Comparison of ENCODE assay signal across 10 mouse cellular contexts in the genomic region with DNA sequence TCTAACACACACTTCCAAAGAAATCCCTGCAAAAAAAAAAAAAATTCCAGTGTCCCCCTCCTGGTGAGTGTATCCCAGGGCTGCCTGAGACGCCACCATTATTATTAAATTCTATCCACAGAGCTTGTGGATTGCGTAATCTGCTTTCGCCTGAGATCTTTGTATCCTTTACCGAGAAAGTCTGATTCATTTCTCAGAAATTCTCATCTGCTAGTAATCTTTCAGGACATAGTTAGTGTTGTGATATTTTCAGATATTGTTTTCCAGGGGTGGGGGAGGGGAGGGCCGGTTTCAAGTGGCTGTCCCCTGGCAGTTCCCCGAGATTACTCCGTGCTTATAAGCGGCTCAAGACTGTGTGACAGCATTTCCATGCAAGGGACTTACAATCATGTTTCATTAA. TPM values are rescaled to one million over a fixed set of nuclear protein-coding genes. Genes with fewer than 3 reads are reported as not detected.
A peak's percentile ranks its signal among the peaks of the same experiment; 100 is the strongest.
DNase-seq lines count a peak whose midpoint lies in the region; ATAC-seq and TF ChIP-seq lines count a peak whose summit lies in the region.
"Had no signal": no experiment of that assay in that cellular context is flagged by ENCODE, and none has a peak within 500 bp of the region (broad histone marks: within the 10 kb centered on the region; RNA-seq: fewer than 3 reads in every experiment).

No protein-coding gene starts in this region.

- no peak overlapping the region for H3K27ac ChIP-seq in embryonic facial prominence, embryonic 13.5 days
- no peak overlapping the region for H3K27ac ChIP-seq in embryonic facial prominence, embryonic 10.5 days (replicated peaks)
- no peak overlapping the region for H3K27ac ChIP-seq in kidney, adult 2 months (ENCODE audit: insufficient read depth, low read depth, low read length)
- H3K27ac ChIP-seq in liver, embryonic 11.5 days (ENCODE audit: low read depth, low read length), result no peak overlapping the region
- H3K27ac ChIP-seq: lung, embryonic 15.5 days had no signal

- ATAC-seq in embryonic facial prominence, embryonic 13.5 days (ENCODE audit: insufficient number of reproducible peaks, insufficient read depth, low FRiP score, low TSS enrichment, low read depth), result no peak
- ATAC-seq in liver, embryonic 11.5 days (replicated peaks; ENCODE audit: low FRiP score), result no peak

- no peaks in the 10 kb centered on the region for H3K9me3 ChIP-seq in embryonic facial prominence, embryonic 13.5 days
- H3K9me3 ChIP-seq in embryonic facial prominence, embryonic 10.5 days, result no peaks in the 10 kb centered on the region
- no peaks in the 10 kb centered on the region for H3K9me3 ChIP-seq in liver, embryonic 11.5 days (ENCODE audit: control insufficient read depth, low read length)
- H3K9me3 ChIP-seq: lung, embryonic 15.5 days had no signal

- TF ChIP-seq CTCF in kidney, adult 2 months (conservative IDR thresholded peaks at IDR 0.05; ENCODE audit: insufficient read depth, insufficient read length, low read depth, low read length), result no peak

- H3K4me2 ChIP-seq in embryonic facial prominence, embryonic 13.5 days, result peak overlapping the region; percentile 26; the same call in 1 of the 2 replicates
- H3K4me2 ChIP-seq in liver, embryonic 11.5 days, result no peak overlapping the region
- H3K4me2 ChIP-seq: lung, embryonic 15.5 days had no signal

- H3K9ac ChIP-seq in embryonic facial prominence, embryonic 13.5 days, result no peak overlapping the region
- no peak overlapping the region for H3K9ac ChIP-seq in liver, embryonic 11.5 days (ENCODE audit: low read depth, low read length)
- H3K9ac ChIP-seq: lung, embryonic 15.5 days had no signal

- 22% methylated on average over 8 of the region's 8 CpGs for WGBS in embryonic facial prominence, embryonic 13.5 days
- 68% methylated on average over 8 of the region's 8 CpGs for WGBS in embryonic facial prominence, embryonic 10.5 days
- WGBS in kidney, adult 2 months, result 58% methylated on average over 8 of the region's 8 CpGs
- WGBS in liver, embryonic 11.5 days, result 71% methylated on average over 8 of the region's 8 CpGs

- no peak for DNase-seq in embryonic facial prominence, embryonic 10.5 days (ENCODE audit: low spot score)
- peak; percentile 47 for DNase-seq in kidney, adult 2 months
- no peak for DNase-seq in kidney, postnatal 36 days
- DNase-seq in adipocyte (ENCODE audit: low spot score), result peak; percentile 70
- DNase-seq in retina, embryonic 14.5 days (ENCODE audit: low spot score), result peak; percentile 39
- DNase-seq in liver, embryonic 11.5 days (ENCODE audit: low spot score), result no peak
- DNase-seq in right cerebral cortex, postnatal 36 days (ENCODE audit: low spot score in 2 of 2), result no peak
- DNase-seq: cerebellum, adult 18-20 months had no signal

- H3K4me3 ChIP-seq in embryonic facial prominence, embryonic 13.5 days, result no peak overlapping the region
- no peak overlapping the region for H3K4me3 ChIP-seq in embryonic facial prominence, embryonic 10.5 days
- H3K4me3 ChIP-seq in kidney, adult 2 months (ENCODE audit: insufficient read depth, low read depth, low read length), result no peak overlapping the region
- no peak overlapping the region for H3K4me3 ChIP-seq in liver, embryonic 11.5 days (ENCODE audit: low read depth, low read length)
- H3K4me3 ChIP-seq: lung, embryonic 15.5 days had no signal

- TF ChIP-seq POLR2A in kidney, adult 2 months (IDR thresholded peaks at IDR 0.05; ENCODE audit: low read depth, low read length), result no peak

- no peaks in the 10 kb centered on the region for H3K36me3 ChIP-seq in embryonic facial prominence, embryonic 13.5 days
- no peaks in the 10 kb centered on the region for H3K36me3 ChIP-seq in embryonic facial prominence, embryonic 10.5 days (replicated peaks)
- no peaks in the 10 kb centered on the region for H3K36me3 ChIP-seq in kidney, adult 2 months (ENCODE audit: control insufficient read depth, insufficient read depth, low read length)
- no peaks in the 10 kb centered on the region for H3K36me3 ChIP-seq in liver, embryonic 11.5 days (ENCODE audit: control insufficient read depth, insufficient read depth, low read length)
- H3K36me3 ChIP-seq: lung, embryonic 15.5 days had no signal

- H3K27me3 ChIP-seq in embryonic facial prominence, embryonic 13.5 days, result no peaks in the 10 kb centered on the region
- H3K27me3 ChIP-seq in embryonic facial prominence, embryonic 10.5 days (replicated peaks; ENCODE audit: low read depth, poor library complexity, severe bottlenecking), result no peaks in the 10 kb centered on the region
- H3K27me3 ChIP-seq in kidney, adult 2 months (replicated peaks; ENCODE audit: control insufficient read depth, insufficient read depth, low read length), result no peaks in the 10 kb centered on the region
- no peaks in the 10 kb centered on the region for H3K27me3 ChIP-seq in liver, embryonic 11.5 days (replicated peaks; ENCODE audit: control insufficient read depth, insufficient read depth, low read length)
- H3K27me3 ChIP-seq: lung, embryonic 15.5 days had no signal

- peaks cover 27% of the 10 kb centered on the region for H3K4me1 ChIP-seq in embryonic facial prominence, embryonic 13.5 days
- H3K4me1 ChIP-seq in embryonic facial prominence, embryonic 10.5 days, result peaks cover 21% of the 10 kb centered on the region
- H3K4me1 ChIP-seq in kidney, adult 2 months (ENCODE audit: control insufficient read depth, insufficient read depth, low read length), result no peaks in the 10 kb centered on the region
- no peaks in the 10 kb centered on the region for H3K4me1 ChIP-seq in liver, embryonic 11.5 days (replicated peaks; ENCODE audit: control insufficient read depth, insufficient read depth, low read length)
- H3K4me1 ChIP-seq: lung, embryonic 15.5 days had no signal

RNA-seq across cellular contexts. Expression of a gene that starts 25.9 kb away (rescaled TPM):
- 256 and 306 TPM in 2 replicates for polyA plus RNA-seq in embryonic facial prominence, embryonic 13.5 days (2015; fragmentation: Nextera tagmentation; extraction: Ambion mirVana)
- 103 and 120 TPM in 2 replicates for polyA plus RNA-seq in embryonic facial prominence, embryonic 10.5 days (2016; fragmentation: Nextera tagmentation; extraction: Ambion mirVana)
- polyA plus RNA-seq in kidney, adult 2 months (2012; rRNA removed), result 17.1 and 20.9 TPM in 2 replicates
- polyA plus RNA-seq in liver, embryonic 11.5 days (2014; fragmentation: Nextera tagmentation; extraction: Ambion mirVana), result 48.1 and 49.7 TPM in 2 replicates

RNA-seq across cellular contexts. Expression of a gene that starts 53.9 kb away (rescaled TPM):
- 8.5 and 9.4 TPM in 2 replicates for polyA plus RNA-seq in embryonic facial prominence, embryonic 13.5 days (2015; fragmentation: Nextera tagmentation; extraction: Ambion mirVana)
- 3.1 and 4.3 TPM in 2 replicates for polyA plus RNA-seq in embryonic facial prominence, embryonic 10.5 days (2016; fragmentation: Nextera tagmentation; extraction: Ambion mirVana)
- polyA plus RNA-seq in kidney, adult 2 months (2012; rRNA removed), result 1.0 and 1.5 TPM in 2 replicates
- 3.3 and 4.3 TPM in 2 replicates for polyA plus RNA-seq in liver, embryonic 11.5 days (2014; fragmentation: Nextera tagmentation; extraction: Ambion mirVana)

Comparison
In these comparisons a context has a peak if more than half of its experiments do, and no peak if none do; other contexts are left out.
1. DNase-seq: peak in kidney, adult 2 months (single experiment), adipocyte (single experiment) and retina, embryonic 14.5 days (single experiment); none in embryonic facial prominence, embryonic 10.5 days (single experiment), kidney, postnatal 36 days (0 of 2), liver, embryonic 11.5 days (single experiment) and right cerebral cortex, postnatal 36 days (0 of 2).